Comparison of ENCODE assay signal across 9 mouse cellular contexts in genomic region chr14:78383256-78383709, GRCm38 (mm10).
A peak's percentile ranks its signal among the peaks of the same experiment; 100 is the strongest.
DNase-seq lines count a peak whose midpoint lies in the region; ATAC-seq and TF ChIP-seq lines count a peak whose summit lies in the region.
"Had no signal": no experiment of that assay in that cellular context is flagged by ENCODE, and none has a peak within 500 bp of the region (broad histone marks: within the 10 kb centered on the region; RNA-seq: fewer than 3 reads in every experiment).

No protein-coding gene starts in this region.

- H3K4me2 ChIP-seq in limb, embryonic 14.5 days (replicated peaks; ENCODE audit: low read depth, low read length, severe bottlenecking) = no peak overlapping the region

- no peak overlapping the region for H3K27ac ChIP-seq in limb, embryonic 14.5 days (replicated peaks; ENCODE audit: low read depth, low read length)
- H3K27ac ChIP-seq in limb, embryonic 10.5 days = no peak overlapping the region
- H3K27ac ChIP-seq: kidney, postnatal 0 days had no signal

- H3K4me1 ChIP-seq in limb, embryonic 14.5 days (ENCODE audit: control insufficient read depth, insufficient read depth, low read length) = 0 out of 2 replicates have a peak, but pooled peaks cover 2% of the 10 kb centered on the region
- no peaks in the 10 kb centered on the region for H3K4me1 ChIP-seq in limb, embryonic 10.5 days

- no peak overlapping the region for H3K9ac ChIP-seq in limb, embryonic 14.5 days (ENCODE audit: low read depth, low read length, severe bottlenecking)

- H3K27me3 ChIP-seq in limb, embryonic 14.5 days (ENCODE audit: control insufficient read depth, insufficient read depth, low read length) = no peaks in the 10 kb centered on the region
- no peaks in the 10 kb centered on the region for H3K27me3 ChIP-seq in limb, embryonic 10.5 days (ENCODE audit: low read depth, poor library complexity, severe bottlenecking)

- no peaks in the 10 kb centered on the region for H3K9me3 ChIP-seq in limb, embryonic 14.5 days (ENCODE audit: control insufficient read depth, low read length)
- H3K9me3 ChIP-seq in limb, embryonic 10.5 days (replicated peaks) = no peaks in the 10 kb centered on the region

- no peak overlapping the region for H3K4me3 ChIP-seq in limb, embryonic 14.5 days (replicated peaks; ENCODE audit: low read length)
- no peak overlapping the region for H3K4me3 ChIP-seq in limb, embryonic 10.5 days

- WGBS in limb, embryonic 14.5 days = 72% methylated on average over 8 of the region's 8 CpGs
- WGBS in limb, embryonic 10.5 days = 87% methylated on average over 8 of the region's 8 CpGs

- no peak for ATAC-seq in limb, embryonic 14.5 days (ENCODE audit: low FRiP score, low read depth)
- peak; percentile 62 for ATAC-seq in megakaryocyte, adult 5-6 weeks (ENCODE audit: poor library complexity, severe bottlenecking)
- no peak for ATAC-seq in erythroid progenitor cell, adult 5-6 weeks (replicated peaks; ENCODE audit: low FRiP score, poor library complexity, severe bottlenecking)

- TF ChIP-seq POLR2A in limb, embryonic 14.5 days (IDR thresholded peaks at IDR 0.05; ENCODE audit: borderline replicate concordance, extremely low read depth, insufficient read depth, insufficient read length) = no peak

- DNase-seq in limb, embryonic 14.5 days (ENCODE audit: low spot score) = peak; percentile 35
- DNase-seq in limb, embryonic 10.5 days (ENCODE audit: low spot score) = no peak
- DNase-seq in cerebellum, adult 9-11 months = peak; percentile 78
- DNase-seq in heart, adult 8-10 months (ENCODE audit: low spot score) = peak; percentile 90
- DNase-seq in layer of hippocampus, adult 9-10 months (ENCODE audit: low spot score) = peak; percentile 94
- peak; percentile 16 to 18 for DNase-seq in spleen, postnatal 36 days (ENCODE audit: low spot score in 2 of 2)

- no peaks in the 10 kb centered on the region for H3K36me3 ChIP-seq in limb, embryonic 14.5 days (ENCODE audit: control insufficient read depth, insufficient read depth, low read length)
- H3K36me3 ChIP-seq in limb, embryonic 10.5 days = no peaks in the 10 kb centered on the region
